Mouse (Mus musculus): ENCODE measurements around the gene Oas1e.

GRCm38 (mm10) chr5:120765010-120765409 is 30.3 kb downstream of the Oas1e start:
- TF ChIP-seq CTCF (IDR thresholded peaks at IDR 0.05; ENCODE audit: low read depth) (no peak), EP300 (optimal IDR thresholded peaks at IDR 0.05) (no peak)

Measured in stomach, postnatal 0 days (tissue).